Mouse (Mus musculus) cerebellum, adult 18-20 months (tissue): ENCODE results near the gene Gm9821.

ENCODE experiments used
- DNase-seq, 2 experiments: peaks; one replicate each; pipeline ENCODE4 v3.0.0; 2021

The Gm9821 gene

DNA sequence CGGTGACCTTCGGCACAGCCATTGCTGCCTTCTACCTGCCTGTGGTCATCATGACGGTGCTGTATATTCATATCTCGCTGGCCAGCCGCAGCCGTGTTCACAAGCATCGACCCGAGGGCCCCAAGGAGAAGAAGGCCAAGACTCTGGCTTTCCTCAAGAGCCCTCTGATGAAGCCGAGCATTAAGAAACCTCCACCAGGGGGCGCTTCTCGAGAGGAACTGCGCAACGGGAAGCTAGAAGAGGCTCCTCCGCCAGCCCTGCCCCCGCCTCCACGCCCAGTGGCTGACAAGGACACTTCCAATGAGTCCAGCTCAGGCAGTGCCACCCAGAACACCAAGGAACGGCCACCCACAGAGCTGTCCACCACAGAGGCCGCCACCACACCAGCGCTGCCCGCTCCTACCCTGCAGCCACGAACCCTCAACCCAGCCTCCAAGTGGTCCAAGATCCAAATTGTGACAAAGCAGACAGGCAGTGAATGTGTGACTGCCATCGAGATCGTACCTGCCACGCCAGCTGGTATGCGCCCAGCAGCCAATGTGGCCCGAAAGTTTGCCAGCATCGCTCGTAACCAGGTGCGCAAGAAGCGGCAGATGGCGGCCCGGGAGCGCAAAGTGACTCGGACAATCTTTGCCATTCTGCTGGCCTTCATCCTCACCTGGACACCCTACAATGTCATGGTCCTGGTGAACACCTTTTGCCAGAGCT is 17.5 kb upstream of the Gm9821 start:
- DNase-seq = peak; percentile 87 to 88

DNA sequence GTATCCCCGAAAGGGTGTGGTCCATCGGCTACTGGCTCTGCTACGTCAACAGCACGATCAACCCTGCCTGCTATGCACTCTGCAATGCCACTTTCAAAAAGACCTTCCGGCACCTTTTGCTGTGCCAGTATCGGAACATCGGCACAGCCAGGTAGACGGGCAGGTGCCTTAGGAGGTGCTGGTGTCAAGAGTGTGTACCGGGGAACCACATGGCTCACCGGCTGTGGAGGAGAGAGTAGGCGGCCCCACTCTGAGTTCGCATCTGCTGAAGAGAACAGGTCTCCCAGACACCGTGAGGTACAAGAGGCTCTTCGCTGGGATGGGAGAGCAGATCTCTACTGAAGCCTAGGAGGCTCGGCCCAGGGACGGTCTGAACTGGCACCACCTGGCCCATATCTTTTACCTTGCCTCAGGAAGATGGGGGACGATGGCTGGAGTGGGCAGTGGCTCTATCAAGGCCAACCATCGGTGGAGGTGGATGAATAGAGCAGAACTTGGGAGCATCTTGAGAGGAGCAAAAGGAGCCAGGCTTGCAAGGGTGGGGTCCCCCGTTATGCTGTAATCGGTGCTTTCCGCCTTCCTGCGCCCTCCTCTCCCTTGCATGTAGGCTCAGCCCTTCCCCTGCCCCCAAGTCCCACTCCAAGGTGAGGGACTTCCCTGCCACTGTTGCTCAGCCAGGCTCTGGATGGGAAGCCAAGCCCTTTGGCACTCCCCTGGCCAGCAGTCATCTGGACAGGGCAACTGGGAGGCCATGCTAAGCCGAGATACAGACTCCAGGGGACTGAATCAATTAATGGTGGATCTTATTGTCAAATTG is 16.8 kb upstream of the Gm9821 start:
- DNase-seq = peak; percentile 50 to 58

DNA sequence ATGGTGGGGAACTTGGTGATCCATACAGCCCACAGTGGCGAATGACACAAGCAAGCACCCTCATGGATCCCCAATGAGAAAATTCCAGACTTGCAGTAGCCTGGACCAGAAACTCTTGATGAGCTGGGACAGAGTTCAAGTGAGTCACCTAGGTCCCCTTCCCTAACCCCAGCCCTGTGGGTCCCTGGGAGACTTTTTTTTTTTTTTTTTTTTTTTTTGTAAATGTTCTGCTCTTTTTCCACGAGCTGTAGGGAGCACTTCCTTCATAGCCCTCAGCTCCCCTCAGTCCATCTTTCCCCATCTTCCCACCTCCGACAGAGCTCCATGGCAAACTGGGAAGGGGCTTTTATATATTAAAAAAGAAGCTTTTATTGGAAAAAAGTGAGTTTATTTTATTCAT is 16.0 kb upstream of the Gm9821 start:
- no peak for DNase-seq

DNA sequence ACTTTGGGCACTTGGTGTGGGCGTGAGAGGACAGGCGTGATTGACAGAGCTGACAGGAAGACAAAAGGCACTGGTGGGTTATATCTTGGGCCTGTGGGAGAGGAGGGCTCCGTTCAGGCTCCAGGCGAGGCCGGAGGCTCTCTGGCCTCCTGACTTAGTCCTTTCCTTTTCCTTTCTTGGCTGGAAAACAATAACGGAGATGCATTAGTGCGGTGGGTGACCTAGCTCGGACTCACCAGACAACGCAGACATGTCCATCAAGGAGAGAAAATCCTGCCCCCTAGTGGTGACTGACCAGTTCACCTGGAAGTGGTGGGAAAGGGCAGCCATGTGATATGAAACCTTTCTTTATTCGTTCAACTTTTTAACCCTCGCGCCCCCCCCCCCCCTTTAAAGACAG is 15.6 kb upstream of the Gm9821 start:
- peak; percentile 77 to 79 for DNase-seq

DNA sequence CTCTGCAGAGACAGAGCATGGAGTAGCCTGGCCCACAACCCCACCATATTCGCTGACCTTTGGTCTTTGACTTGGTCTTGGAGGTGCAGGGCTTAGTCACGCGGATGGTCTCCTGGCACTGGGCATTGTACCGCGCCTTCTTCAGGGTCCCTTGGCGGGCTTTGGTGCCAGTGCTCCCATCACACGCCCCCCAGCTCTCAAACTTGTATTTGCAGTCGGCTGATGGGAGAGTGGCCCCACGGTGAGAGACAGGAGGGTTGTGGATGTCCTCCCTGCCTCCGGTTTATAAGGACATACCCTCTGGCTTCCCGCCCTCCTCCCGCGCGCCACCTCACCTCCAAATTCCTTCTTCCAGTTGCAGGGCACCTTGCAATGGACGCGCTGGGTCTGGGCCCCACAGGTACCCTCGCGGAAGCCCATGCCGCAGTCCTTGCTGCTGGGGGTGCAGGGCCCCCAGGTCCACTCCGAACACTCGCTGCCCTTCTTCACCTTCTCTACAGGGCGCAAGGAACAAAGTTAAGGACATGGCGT is 14.7 kb upstream of the Gm9821 start:
- DNase-seq = peak in 1 of 2 experiments; percentile 32

DNA sequence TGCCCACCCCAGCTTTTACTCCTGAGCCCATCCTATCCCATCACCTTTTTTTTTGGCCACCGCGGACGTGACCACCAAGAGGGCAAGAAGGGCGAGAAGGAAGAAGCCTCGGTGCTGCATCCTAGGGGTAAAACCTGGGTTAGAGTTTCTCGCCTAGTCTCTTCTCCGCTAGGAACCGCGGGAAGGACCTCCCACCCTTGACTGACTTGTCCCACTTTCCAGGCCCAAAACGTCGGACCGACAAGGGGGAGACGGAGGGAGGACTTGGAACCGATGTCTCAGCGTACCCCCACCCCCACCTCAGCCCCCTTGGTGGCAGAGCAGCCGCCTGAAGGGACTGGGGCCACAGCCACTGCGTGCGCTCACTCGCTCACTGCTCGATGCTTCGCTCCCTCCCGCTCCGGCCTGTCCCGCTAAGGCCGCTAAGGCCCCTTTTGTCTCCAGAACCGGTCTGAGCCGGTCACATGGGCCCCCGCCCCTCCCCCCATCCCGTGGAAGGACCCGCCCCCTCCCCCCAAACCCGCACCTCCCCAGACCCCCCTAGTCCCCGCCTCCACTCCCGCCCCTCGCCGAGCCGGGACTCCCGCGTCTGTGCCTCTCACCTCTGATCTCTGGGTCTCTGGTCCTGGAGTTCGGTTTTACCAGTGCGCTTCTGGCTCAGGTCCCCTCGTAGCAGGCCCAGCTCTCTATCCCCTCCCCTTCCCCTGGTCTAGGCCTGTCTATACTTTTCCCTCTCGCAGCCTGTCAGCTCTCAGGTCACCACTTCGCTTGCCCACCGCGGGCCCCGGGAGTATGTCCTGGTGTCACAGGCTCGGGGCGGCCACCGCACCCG is 14.0 kb upstream of the Gm9821 start:
- peak; percentile 34 to 42 for DNase-seq

DNA sequence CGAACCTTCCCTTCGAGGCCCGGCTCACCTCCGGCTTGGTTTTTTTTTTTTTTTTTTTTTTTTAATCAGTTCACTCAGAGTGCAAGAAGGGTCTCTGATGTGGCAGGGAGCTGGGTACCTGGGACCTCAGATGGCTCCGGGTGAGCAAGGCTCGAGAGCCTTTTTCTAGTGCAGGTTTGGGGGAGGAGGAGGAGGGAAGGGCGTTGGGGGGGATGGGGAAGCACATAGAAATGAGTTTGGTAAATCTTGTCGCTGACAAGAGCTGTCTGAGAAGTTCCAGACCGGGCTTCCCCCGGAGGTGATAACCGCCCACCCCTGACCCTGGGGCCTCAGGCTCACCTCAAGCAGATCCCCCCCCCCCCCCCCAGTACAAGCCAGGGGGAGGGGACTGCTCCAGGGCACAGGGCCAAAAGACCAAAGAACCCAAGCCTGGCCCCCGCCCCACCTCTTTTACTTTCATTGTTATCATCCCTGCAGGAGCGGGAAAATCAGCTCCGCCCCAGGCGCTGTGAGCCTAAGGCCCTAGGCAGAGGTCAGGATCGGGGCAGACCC is 13.3 kb upstream of the Gm9821 start, which contains the start of gene Mdk:
TSS of gene Mdk (minus strand) at position 138 of the 552 bp plus-strand sequence.
- peak in 1 of 2 experiments; percentile 29 for DNase-seq

DNA sequence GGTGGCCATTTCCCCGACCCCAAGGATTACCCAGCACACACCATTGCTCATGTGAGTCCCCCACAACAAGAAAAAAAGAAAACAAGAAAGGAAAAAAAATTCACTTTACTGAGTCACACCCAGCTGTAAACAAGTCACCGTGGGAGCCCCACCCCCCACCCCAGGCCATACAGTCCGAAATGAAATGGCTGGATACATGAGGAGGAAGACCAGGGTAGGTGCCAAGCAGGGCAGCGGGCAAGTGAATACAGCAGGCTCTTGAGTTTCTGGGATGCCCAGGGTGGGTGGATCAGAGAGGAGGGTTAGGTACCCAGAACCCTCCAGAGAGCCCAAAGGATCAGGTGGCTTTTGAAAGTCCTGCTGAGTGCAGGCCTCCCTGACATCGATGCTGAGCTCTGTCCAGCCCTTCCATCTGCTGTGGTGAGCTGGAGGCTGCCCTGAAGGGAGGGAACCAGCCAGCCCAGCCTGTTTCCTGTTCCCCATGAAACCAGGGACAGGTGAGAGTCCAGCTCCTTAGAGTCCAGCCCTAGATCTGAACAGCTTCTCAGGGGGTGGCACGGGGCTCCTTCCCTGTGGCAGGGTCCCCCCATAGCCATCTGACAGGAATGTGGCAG is 12.7 kb upstream of the Gm9821 start:
- DNase-seq = peak; percentile 67 to 75

DNA sequence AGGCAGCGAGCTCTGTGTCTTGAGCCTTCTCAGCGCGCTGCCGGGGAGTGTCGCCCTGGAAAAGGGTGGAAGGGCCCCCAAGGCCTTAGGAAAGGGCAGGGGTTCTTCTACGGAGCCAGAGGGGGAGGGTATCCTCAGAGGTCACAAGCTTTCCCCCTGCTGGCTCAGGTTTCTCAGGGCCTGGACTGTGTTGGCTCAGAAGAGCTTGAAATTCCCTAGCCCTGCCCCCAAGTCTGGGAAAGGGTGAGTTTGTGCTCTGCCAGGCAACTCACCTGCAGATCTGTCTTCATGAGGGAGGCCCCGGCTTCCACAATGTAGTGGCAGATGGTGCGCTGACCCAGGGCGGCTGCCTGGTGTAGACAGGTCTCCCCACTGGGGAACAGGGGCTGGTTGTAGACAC is 12.0 kb upstream of the Gm9821 start:
- peak; percentile 80 to 87 for DNase-seq

DNA sequence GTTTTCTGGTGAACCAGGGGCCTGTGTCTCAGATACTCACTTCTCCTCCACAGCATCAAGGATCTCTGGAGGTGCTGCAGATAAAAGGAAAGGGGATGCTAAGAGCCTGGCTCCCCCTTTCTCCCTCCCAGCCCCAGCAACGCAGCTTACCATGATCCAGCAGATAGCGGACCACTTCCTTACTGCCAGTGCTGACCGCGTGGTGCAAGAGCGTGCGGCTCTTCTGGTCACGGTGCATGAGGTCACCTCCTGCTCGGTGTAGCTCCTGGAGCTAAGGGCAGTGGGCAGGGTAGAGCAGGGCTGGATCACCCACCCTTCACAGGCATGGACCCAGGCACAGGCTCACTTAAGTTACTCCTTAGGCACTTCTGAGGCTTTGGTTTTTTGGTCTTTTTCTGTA is 11.5 kb upstream of the Gm9821 start:
- no peak for DNase-seq

DNA sequence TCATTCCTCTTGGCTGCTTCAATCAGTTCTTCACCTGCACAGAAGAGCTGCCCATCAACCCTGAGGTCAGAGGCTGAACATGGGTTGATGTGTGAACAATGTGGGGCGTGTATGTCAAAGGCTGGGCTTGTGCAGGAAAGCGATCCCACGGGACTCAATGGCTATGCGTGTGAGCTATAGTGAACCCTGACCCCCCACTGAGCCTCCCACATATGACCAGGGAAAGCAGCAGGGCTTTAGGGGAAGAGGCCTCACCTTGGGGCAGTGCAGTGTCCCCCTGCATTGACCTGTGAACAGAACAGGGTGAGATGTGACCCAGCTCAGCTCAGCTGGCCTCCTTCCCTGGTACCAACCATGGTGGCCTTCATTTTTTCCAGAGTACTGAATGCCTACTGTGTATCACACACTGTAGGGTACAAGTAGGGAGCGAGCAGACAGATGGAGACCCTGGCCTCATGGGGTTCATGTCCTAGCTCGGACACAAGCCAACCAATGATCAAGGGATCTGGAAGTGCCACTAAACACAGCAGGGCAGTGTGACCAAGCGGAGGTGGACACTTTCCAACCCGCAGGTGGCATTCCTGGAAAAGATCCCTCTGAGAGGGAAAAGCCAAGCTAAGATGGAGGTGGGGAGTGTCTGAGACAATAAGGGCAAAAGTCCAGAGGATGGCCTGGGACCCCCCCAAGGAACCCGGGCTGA is 10.5 kb upstream of the Gm9821 start:
- peak; percentile 58 to 69 for DNase-seq

DNA sequence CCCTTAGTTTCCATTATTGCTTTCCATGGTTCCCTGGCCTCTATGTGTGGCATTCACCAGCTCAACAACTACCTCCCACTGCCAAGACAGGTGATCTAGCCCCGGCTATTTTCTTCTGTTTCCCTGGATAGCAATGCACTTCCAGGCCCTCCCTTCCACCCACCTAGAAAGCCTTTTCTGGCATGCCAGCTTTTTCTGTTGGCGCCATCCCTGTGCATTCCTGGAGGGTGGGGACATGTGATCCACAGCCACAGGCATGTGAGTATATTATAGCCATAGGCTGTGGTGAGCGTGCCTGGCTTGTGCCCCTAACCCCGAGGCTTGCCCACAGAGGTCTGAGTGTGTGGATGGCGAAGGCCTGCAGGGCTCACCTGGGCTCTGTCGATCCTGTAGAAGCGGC is 9.3 kb upstream of the Gm9821 start:
- DNase-seq = no peak

DNA sequence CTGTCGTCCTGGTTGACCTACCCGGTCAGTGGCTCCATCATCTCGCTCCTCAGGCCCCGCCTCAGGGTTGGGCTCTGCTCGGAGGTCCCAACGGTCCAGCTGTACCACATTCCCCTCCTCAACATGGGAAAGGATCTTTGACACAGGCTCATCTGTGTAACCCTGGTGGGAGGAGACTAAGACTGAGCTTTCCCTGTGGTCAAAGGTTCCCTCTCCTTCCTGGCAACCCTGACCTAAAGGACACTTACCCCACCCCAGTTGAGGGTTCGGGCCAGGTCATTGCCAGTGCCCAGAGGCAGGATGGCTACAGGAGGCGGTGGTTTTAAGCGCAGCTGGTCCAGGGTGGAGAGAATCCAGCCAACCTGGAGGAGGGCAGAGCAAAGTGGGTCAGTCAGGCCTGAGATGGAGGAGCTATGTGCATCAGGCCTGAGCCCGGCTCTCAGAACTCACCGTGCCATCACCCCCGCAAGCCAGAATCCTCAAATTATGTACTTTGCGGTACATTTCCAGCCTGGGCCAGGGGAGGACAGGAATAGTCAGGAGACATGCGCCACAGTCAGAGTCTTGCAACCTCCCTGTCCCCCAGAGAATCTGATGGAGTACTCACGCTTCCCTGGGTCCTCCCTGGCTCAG is 6.1 kb upstream of the Gm9821 start:
- DNase-seq = no peak

DNA sequence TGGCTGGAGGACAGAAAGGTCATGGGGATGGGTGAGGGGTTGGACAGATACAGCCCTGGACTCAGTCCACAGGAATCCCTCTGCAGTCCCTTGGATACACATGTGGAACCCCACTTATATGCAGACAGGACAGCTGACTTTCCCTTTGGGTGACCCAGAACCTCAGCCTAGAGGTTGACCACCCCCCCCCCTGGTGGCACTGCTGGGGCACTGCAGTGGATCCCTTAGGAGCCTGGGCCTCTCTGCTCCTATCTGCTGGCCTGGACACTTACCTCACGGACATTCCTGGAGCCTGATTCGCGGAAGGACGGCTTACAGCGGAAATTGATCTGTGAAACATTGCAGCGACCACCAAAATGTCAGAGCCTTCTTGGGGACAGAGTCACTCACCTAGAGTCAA is 3.1 kb upstream of the Gm9821 start:
- DNase-seq = no peak

DNA sequence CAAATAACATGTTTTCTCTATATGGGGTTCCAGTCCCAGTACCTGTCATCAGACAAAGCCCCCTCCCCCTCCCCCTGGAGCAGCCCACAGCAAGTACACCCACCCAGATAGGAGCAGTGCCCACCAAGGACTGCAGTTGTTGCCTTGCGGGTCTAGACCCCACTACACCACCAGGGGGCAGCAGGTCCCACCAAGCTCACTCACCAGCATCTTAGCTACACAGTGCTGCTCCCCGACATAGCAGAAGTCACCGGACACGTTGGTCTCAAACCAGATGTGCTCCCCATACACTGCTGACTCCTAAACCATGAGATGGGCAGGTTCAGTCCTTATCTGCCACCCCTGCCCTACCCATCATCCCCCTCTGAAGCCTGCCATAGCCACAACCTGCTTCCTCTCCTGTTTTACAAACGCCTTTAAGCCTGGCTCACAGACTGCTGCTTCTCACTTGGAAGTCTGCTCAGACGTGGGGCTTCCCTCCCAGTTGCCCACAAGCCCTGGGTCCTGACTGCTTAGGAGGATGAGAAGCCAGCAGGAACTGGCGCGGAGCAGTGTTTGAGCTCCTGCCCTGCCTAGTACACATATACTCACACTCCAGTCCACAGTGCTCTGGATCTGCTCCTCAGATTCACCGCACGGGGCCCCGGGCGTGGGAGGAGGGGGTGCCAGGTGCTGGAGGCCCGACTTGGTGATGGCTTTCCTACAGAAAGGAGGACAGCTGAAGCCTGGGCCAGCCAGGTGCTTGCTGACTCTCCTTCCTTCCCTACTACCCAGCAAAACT is 1.1 kb upstream of the Gm9821 start:
- peak; percentile 82 to 88 for DNase-seq

DNA sequence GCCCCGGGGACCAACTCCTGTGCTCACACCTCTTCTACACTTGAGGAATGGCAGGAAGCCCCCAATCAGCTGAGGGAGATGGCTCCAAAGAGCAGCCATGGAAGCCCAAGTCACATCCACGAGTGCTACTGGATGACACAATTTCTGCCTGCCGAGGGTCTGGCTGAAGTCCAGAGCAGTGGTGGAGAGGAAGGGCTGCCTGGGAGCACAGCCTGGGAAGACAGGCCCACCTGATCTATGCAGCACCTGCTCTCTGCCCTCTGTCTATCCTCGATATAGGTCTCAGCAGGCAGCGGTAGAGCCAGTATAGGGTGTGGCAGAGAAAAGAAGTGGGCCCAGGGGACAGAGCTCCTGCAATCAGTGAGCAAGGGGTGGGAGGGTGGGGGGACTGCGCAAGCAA is 1.3 kb downstream of the Gm9821 start:
- peak in 1 of 2 experiments; percentile 66 for DNase-seq

DNA sequence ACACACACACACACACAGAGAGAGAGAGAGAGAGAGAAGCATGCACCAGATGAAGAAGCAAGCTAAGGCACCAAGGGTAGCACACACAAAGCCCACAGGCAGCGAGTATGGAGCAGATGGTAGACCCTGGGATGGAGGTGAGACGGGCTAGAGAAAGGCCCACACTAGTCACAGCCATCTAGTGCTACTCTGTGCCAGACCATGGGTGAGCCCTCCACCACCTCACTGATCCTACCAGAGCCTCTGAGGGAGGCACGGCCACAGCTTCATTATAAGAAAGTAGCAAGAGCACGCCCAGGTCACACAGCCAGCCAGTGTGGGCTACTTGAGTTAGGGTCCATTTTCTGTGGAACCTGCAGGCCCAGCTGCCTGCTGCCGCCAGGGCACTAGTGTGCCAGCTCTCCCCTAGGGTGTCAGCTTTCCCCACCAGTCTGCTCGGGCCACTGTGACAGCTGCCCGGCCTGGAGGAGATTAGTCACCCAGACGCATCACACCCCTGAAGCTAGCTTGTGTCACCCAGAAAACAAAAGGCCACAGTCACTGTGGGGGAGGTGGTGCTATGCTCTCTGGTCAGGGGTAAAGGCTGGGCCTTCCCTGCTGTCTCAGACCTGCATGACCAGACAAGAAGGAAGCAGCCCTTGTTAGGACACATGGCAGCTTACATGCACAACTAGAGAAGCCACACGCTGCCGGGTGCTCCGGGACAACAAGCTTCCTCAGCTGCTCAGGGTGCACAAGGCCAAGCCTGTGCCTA is 2.1 kb downstream of the Gm9821 start:
- peak; percentile 62 to 64 for DNase-seq

DNA sequence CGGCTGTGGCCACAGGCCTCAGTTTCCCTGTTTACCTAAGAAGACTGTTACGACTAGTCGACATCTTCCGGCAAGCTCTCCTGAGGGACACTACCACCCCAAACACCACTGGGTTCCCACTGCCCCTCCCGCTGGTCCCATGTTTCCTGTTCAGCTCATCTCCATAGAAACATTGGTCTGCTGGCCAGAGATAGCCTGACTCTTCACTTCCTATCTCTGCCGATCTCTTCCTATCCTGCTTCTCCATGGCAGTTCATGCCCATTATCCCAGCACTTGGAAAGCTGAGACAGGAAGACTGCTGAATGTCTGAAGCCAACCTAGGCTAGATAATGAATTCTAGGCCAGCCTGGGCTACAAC is 2.6 kb downstream of the Gm9821 start:
- DNase-seq = no peak

DNA sequence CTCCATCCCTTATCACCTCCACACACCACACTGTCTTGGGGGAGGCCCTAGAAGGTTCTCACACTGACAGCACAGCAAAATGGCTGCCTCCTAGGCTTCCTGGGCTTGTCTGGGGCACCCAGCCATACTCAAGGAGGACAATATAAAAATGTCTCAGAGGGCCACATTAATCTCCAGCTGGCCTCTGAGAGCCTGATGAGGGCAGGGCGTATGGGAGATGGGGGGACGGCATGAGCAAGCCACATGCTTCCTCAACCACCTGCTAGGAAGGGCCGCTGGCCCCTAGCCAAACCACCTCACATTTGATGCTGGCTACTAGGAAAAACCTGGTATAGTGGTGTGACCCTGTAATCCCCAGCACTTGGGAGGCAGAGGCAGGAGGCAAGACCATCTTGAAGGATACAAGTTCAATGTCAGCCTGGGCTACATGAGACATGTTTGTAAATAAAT is 3.3 kb downstream of the Gm9821 start:
- peak in 1 of 2 experiments; percentile 60 for DNase-seq
